Mouse (Mus musculus): ENCODE results near the gene Edem1.

- TF ChIP-seq CTCF (IDR thresholded peaks at IDR 0.05; ENCODE audit: control insufficient read depth, insufficient read depth, insufficient read length): no peak
- no peak for TF ChIP-seq USF1 (IDR thresholded peaks at IDR 0.05; ENCODE audit: low read depth)
- TF ChIP-seq MAX (IDR thresholded peaks at IDR 0.05): no peak
Observed at GRCm38 (mm10) chr6:108880368-108881013, 52.0 kb downstream of the Edem1 start.
